Mouse (Mus musculus) limb, embryonic 14.5 days (tissue): ENCODE data around the gene Olig2. TPM values are rescaled to one million over a fixed set of nuclear protein-coding genes. Genes with fewer than 3 reads are reported as not detected.

Source experiments
- ATAC-seq: fragments of 200-750 bp; cut with Nextera tagmentation; 2 replicates; pipeline ENCODE4 v1.8.0; 2017; ENCODE audit warnings: low read depth, moderate number of reproducible peaks, moderate TSS enrichment; ENCODE audit not compliant: low FRiP score
- DNase-seq: peaks from one replicate; pipeline ENCODE4 v3.0.0-alpha.2; 2015; ENCODE audit warnings: low spot score
- H3K27ac ChIP-seq: fragments of 300-500 bp; sonication (generic); replicated peaks from 2 replicates; pipeline ENCODE4 v1.5.1; 2014; ENCODE audit warnings: low read depth, mild to moderate bottlenecking, low read length, moderate library complexity, mixed read lengths
- H3K27me3 ChIP-seq: fragments of 300-500 bp; sonication (generic); 2 replicates; pipeline ENCODE4 v1.6.1; 2014; ENCODE audit warnings: low read length, mixed read lengths; ENCODE audit not compliant: control insufficient read depth, insufficient read depth
- H3K36me3 ChIP-seq: fragments of 300-500 bp; sonication (generic); 2 replicates; pipeline ENCODE4 v1.6.1; 2014; ENCODE audit warnings: mild to moderate bottlenecking, low read length, moderate library complexity, mixed read lengths; ENCODE audit not compliant: control insufficient read depth, insufficient read depth
- H3K4me1 ChIP-seq: fragments of 300-500 bp; sonication (generic); 2 replicates; pipeline ENCODE4 v1.6.1; 2014; ENCODE audit warnings: antibody characterized with exemption, low read length, mixed read lengths; ENCODE audit not compliant: control insufficient read depth, insufficient read depth
- H3K4me2 ChIP-seq: fragments of 300-500 bp; sonication (generic); replicated peaks from 2 replicates; pipeline ENCODE4 v1.6.1; 2014; ENCODE audit warnings: low read depth, mild to moderate bottlenecking, low read length, moderate library complexity; ENCODE audit not compliant: severe bottlenecking
- H3K4me3 ChIP-seq: fragments of 300-500 bp; sonication (generic); replicated peaks from 2 replicates; pipeline ENCODE4 v1.5.1; 2014; ENCODE audit warnings: low read length
- H3K9ac ChIP-seq: fragments of 300-500 bp; sonication (generic); 2 replicates; pipeline ENCODE4 v1.6.1; 2014; ENCODE audit warnings: mild to moderate bottlenecking, low read depth, low read length, moderate library complexity; ENCODE audit not compliant: severe bottlenecking
- H3K9me3 ChIP-seq: fragments of 300-500 bp; sonication (generic); 2 replicates; pipeline ENCODE4 v1.6.1; 2016; ENCODE audit warnings: low read length; ENCODE audit not compliant: control insufficient read depth
- POLR2A ChIP-seq: fragments of 200-500 bp; IDR thresholded peaks from 2 replicates; pipeline ENCODE4 v1.8.0; 2012; ENCODE audit warnings: inconsistent platforms, mild to moderate bottlenecking, moderate library complexity, borderline replicate concordance; ENCODE audit not compliant: insufficient read depth, insufficient read length; ENCODE audit errors: extremely low read depth
- WGBS: fragments of 180-500 bp; shearing (Covaris S2); extraction: QIAGEN DNeasy Blood & Tissue Kit; methylation state at CpG from one replicate; pipeline ENCODE4 v1.1.7; 2014; 5-methylcytosine and 5-hydroxymethylcytosine counted together
- polyA plus RNA-seq, 2 experiments: library from polyadenylated mRNA; depleted of rRNA in 1 of 2; stranded (reverse) in 1 of 2; unstranded in 1 of 2; fragments of >200 nt; fragmentation: Nextera tagmentation in 1 of 2; extraction: Ambion mirVana in 1 of 2; gene quantifications; 2 replicates each; pipeline versions ENCODE4 v1.2.1 to v1.2.3; 2012 to 2014

The Olig2 gene
- polyA plus RNA-seq, 2 experiments: 0.06 TPM; not detected in 1

DNA sequence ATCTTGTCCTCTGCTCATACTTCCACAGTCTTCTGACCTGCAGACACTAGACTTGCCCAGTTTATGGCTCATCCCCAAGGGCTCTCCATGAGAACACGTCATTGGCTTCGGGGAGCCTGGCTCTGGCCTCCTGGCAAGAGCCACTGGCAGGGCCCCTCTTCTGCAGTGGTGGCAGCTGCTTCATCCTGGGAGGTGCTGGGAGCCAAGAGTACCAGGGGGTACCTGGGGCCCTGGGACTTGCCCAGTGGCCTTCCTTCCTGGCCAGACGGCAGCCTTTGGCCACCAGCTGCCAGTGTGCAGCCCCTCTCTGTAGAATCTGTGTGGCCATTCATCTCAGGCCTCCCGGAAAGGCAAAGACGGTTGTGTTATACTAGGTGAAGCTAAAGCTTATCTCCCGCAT lies 34.0 kb upstream of the Olig2 start:
- Histone ChIP-seq H3K4me1 (no peaks in the 10 kb centered on the region), H3K9ac (no peak overlapping the region), H3K36me3 (no peaks in the 10 kb centered on the region), H3K4me3 (no peak overlapping the region), H3K27me3 (no peaks in the 10 kb centered on the region), H3K4me2 (no peak overlapping the region), H3K9me3 (no peaks in the 10 kb centered on the region), H3K27ac (no peak overlapping the region)
- no peak for TF ChIP-seq POLR2A
- DNase-seq (no peak), ATAC-seq (no peak)
- 74% methylated on average over 6 of the region's 6 CpGs for WGBS

GRCm38 (mm10) chr16:91191663-91192237 lies 33.5 kb upstream of the Olig2 start:
- Histone ChIP-seq H3K4me2 (no peak overlapping the region), H3K36me3 (no peaks in the 10 kb centered on the region), H3K9ac (no peak overlapping the region), H3K27me3 (no peaks in the 10 kb centered on the region), H3K4me3 (no peak overlapping the region), H3K9me3 (no peaks in the 10 kb centered on the region), H3K4me1 (no peaks in the 10 kb centered on the region), H3K27ac (no peak overlapping the region)
- 82% methylated on average over 9 of the region's 9 CpGs for WGBS
- DNase-seq (no peak), ATAC-seq (no peak)
- no peak for TF ChIP-seq POLR2A

DNA sequence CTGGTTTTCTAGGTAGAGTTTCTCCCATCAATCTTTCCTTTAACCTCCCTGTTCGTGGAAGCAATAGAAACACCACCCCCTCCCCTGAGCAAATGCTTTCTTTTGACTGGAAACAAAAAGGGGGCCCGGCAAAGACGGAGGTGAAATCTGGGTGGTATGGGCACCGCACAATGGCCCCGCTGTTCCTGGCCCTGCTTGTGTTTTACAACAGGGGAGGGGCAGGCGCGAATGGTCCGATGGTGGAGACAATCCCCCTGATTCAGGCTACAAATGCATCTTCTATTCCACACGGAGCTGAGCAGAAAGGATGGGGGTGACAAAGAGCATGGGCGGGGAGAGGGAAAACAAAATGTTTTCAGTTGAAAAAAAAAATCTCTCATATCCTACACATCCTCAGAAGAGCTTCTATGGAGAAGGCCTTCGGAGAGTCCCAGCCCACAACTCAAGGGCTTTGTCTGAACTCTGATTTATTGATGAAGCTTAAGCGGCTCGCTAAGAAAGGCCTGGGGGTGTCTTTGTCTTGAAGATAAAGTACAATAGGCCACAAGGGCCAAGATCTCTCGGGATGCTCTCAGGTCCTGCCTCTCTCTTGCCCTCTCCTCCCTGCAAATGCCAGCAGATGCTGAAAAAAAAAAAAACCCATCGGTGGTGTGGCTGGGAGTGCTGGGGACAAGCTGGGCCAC lies 32.4 kb upstream of the Olig2 start:
- Histone ChIP-seq H3K4me2 (no peak overlapping the region), H3K9me3 (no peaks in the 10 kb centered on the region), H3K27me3 (no peaks in the 10 kb centered on the region), H3K4me1 (no peaks in the 10 kb centered on the region), H3K9ac (no peak overlapping the region), H3K36me3 (no peaks in the 10 kb centered on the region), H3K27ac (no peak overlapping the region), H3K4me3 (no peak overlapping the region)
- ATAC-seq (no peak), DNase-seq (no peak)
- TF ChIP-seq POLR2A: no peak
- 38% methylated on average over 15 of the region's 15 CpGs for WGBS

- no peak overlapping the region for H3K9ac ChIP-seq
- H3K4me2 ChIP-seq: no peak overlapping the region
- TF ChIP-seq POLR2A: no peak
- no peaks in the 10 kb centered on the region; the same call in 1 of the 2 replicates for H3K9me3 ChIP-seq
- H3K27ac ChIP-seq: no peak overlapping the region
- H3K4me1 ChIP-seq: no peaks in the 10 kb centered on the region
- no peak for ATAC-seq
- DNase-seq: no peak
- no peak overlapping the region for H3K4me3 ChIP-seq
- H3K36me3 ChIP-seq: no peaks in the 10 kb centered on the region
- WGBS: 85% methylated on average over 7 of the region's 7 CpGs
- H3K27me3 ChIP-seq: no peaks in the 10 kb centered on the region
Measured at GRCm38 (mm10) chr16:91199815-91200214, 25.4 kb upstream of the Olig2 start.

GRCm38 (mm10) chr16:91202989-91203388 lies 22.3 kb upstream of the Olig2 start:
- WGBS: 85% methylated on average over 3 of the region's 3 CpGs
- no peaks in the 10 kb centered on the region for H3K4me1 ChIP-seq
- H3K9ac ChIP-seq: no peak overlapping the region
- H3K4me2 ChIP-seq: no peak overlapping the region
- no peak for ATAC-seq
- H3K27ac ChIP-seq: no peak overlapping the region
- no peaks in the 10 kb centered on the region; the same call in 1 of the 2 replicates for H3K9me3 ChIP-seq
- DNase-seq: no peak
- no peak overlapping the region for H3K4me3 ChIP-seq
- no peak for TF ChIP-seq POLR2A
- H3K36me3 ChIP-seq: no peaks in the 10 kb centered on the region
- H3K27me3 ChIP-seq: no peaks in the 10 kb centered on the region
